In genomic region chr14:79873062-79873461, GRCm38 (mm10) we compare ENCODE assay signal across 10 mouse cellular contexts.
DNase-seq lines count a peak whose midpoint lies in the region; ATAC-seq and TF ChIP-seq lines count a peak whose summit lies in the region.
"Had no signal": no experiment of that assay in that cellular context is flagged by ENCODE, and none has a peak within 500 bp of the region (broad histone marks: within the 10 kb centered on the region; RNA-seq: fewer than 3 reads in every experiment).

No protein-coding gene starts in this region.

- H3K9me3 ChIP-seq in embryonic facial prominence, embryonic 10.5 days = no peaks in the 10 kb centered on the region
- no peaks in the 10 kb centered on the region for H3K9me3 ChIP-seq in midbrain, embryonic 14.5 days (ENCODE audit: control insufficient read depth, low read length)
- H3K9me3 ChIP-seq in intestine, embryonic 16.5 days (ENCODE audit: control insufficient read depth, low read length) = no peaks in the 10 kb centered on the region

- H3K4me2 ChIP-seq in midbrain, embryonic 14.5 days (ENCODE audit: low read length) = no peak overlapping the region
- H3K4me2 ChIP-seq in intestine, embryonic 16.5 days (ENCODE audit: low read depth, low read length) = no peak overlapping the region

- 0 out of 2 replicates have a peak overlapping the region, but pooled peaks have one; percentile 19 for H3K27ac ChIP-seq in embryonic facial prominence, embryonic 10.5 days (replicated peaks)
- 0 out of 2 replicates have a peak overlapping the region, but pooled peaks have one; percentile 32 for H3K27ac ChIP-seq in midbrain, embryonic 14.5 days (replicated peaks; ENCODE audit: low read depth, low read length)
- H3K27ac ChIP-seq in left cerebral cortex, adult 2 months = no peak overlapping the region
- no peak overlapping the region for H3K27ac ChIP-seq in intestine, embryonic 16.5 days (ENCODE audit: low read length)
- H3K27ac ChIP-seq: macrophage had no signal

- no peak for DNase-seq in embryonic facial prominence, embryonic 10.5 days (ENCODE audit: low spot score)
- DNase-seq in forelimb bud, embryonic 11.5 days (ENCODE audit: low read depth, low spot score) = peak; percentile 59
- DNase-seq in kidney, adult 18-20 months = peak; percentile 28
- peak; percentile 67 for DNase-seq in midbrain, embryonic 14.5 days
- DNase-seq in thymus, postnatal 14 days = no peak
- DNase-seq in testis, postnatal 14 days (ENCODE audit: low spot score) = no peak
- no peak for DNase-seq in left cerebral cortex, adult 2 months (ENCODE audit: extremely low spot score in 1 of 2, low spot score in 2 of 2)

- no peak for TF ChIP-seq CTCF in left cerebral cortex, adult 2 months (IDR thresholded peaks at IDR 0.05)

- H3K4me1 ChIP-seq in embryonic facial prominence, embryonic 10.5 days = peaks cover 10% of the 10 kb centered on the region; the same call in 1 of the 2 replicates
- H3K4me1 ChIP-seq in midbrain, embryonic 14.5 days (ENCODE audit: control insufficient read depth, insufficient read depth, low read length) = peaks cover 16% of the 10 kb centered on the region; the same call in 1 of the 2 replicates
- no peaks in the 10 kb centered on the region for H3K4me1 ChIP-seq in intestine, embryonic 16.5 days (ENCODE audit: control insufficient read depth, insufficient read depth, low read length)

- H3K36me3 ChIP-seq in embryonic facial prominence, embryonic 10.5 days (replicated peaks) = no peaks in the 10 kb centered on the region
- H3K36me3 ChIP-seq in midbrain, embryonic 14.5 days (ENCODE audit: control insufficient read depth, insufficient read depth, low read length) = no peaks in the 10 kb centered on the region
- H3K36me3 ChIP-seq in intestine, embryonic 16.5 days (ENCODE audit: control insufficient read depth, insufficient read depth, low read length) = no peaks in the 10 kb centered on the region

- intact Hi-C loops in left cerebral cortex, adult 2 months (cut with DNase I) = no loop called here

- WGBS in embryonic facial prominence, embryonic 10.5 days = 62% methylated on average over 13 of the region's 13 CpGs
- WGBS in midbrain, embryonic 14.5 days = 17% methylated on average over 13 of the region's 13 CpGs
- 40% methylated on average over 13 of the region's 13 CpGs for WGBS in intestine, embryonic 16.5 days

- no peak overlapping the region for H3K9ac ChIP-seq in midbrain, embryonic 14.5 days (replicated peaks; ENCODE audit: low read length)
- no peak overlapping the region for H3K9ac ChIP-seq in intestine, embryonic 16.5 days (ENCODE audit: low read depth, low read length)

- no peak overlapping the region for H3K4me3 ChIP-seq in embryonic facial prominence, embryonic 10.5 days
- H3K4me3 ChIP-seq in midbrain, embryonic 14.5 days (replicated peaks; ENCODE audit: low read depth, low read length) = no peak overlapping the region
- H3K4me3 ChIP-seq in left cerebral cortex, adult 2 months = no peak overlapping the region
- H3K4me3 ChIP-seq in intestine, embryonic 16.5 days (ENCODE audit: low read length) = no peak overlapping the region
- H3K4me3 ChIP-seq: erythroblast, embryonic 14.5 days had no signal

- 0 out of 2 replicates have a peak, but pooled peaks cover 8% of the 10 kb centered on the region for H3K27me3 ChIP-seq in embryonic facial prominence, embryonic 10.5 days (replicated peaks; ENCODE audit: low read depth, poor library complexity, severe bottlenecking)
- peaks cover 14% of the 10 kb centered on the region for H3K27me3 ChIP-seq in midbrain, embryonic 14.5 days (ENCODE audit: control insufficient read depth, insufficient read depth, low read length)
- H3K27me3 ChIP-seq in intestine, embryonic 16.5 days (replicated peaks; ENCODE audit: control insufficient read depth, insufficient read depth, low read length) = no peaks in the 10 kb centered on the region

- ATAC-seq in midbrain, embryonic 14.5 days (ENCODE audit: low FRiP score, low TSS enrichment) = peak; percentile 53; the same call in 1 of the 2 replicates
- ATAC-seq in intestine, embryonic 16.5 days = no peak

Comparison
In these comparisons a context has a peak if more than half of its experiments do, and no peak if none do; other contexts are left out.
1. DNase-seq: peak in forelimb bud, embryonic 11.5 days (single experiment), kidney, adult 18-20 months (single experiment) and midbrain, embryonic 14.5 days (single experiment); none in embryonic facial prominence, embryonic 10.5 days (single experiment), thymus, postnatal 14 days (single experiment), testis, postnatal 14 days (single experiment) and left cerebral cortex, adult 2 months (0 of 2).
2. H3K27ac ChIP-seq: peak in embryonic facial prominence, embryonic 10.5 days (single experiment) and midbrain, embryonic 14.5 days (single experiment); none in left cerebral cortex, adult 2 months (single experiment) and intestine, embryonic 16.5 days (single experiment).